Mouse (Mus musculus): ENCODE results near the gene Olfr823. TPM values are rescaled to one million over a fixed set of nuclear protein-coding genes. Genes with fewer than 3 reads are reported as not detected.

The Olfr823 gene
- total and polyA plus RNA-seq, 3 experiments: not detected

Other genes starting within 250 kb of the Olfr823 start
- gene Olfr814, start 235.5 kb downstream of the Olfr823 start, total RNA-seq (2012; rRNA removed): not detected in 2 replicates
- not detected in 2 replicates for gene Olfr814, start 235.5 kb downstream of the Olfr823 start, total RNA-seq (2014; rRNA removed)
- not detected in 2 replicates for gene Olfr814, start 235.5 kb downstream of the Olfr823 start, polyA plus RNA-seq (2012; ENCODE audit: insufficient read length, low read depth)
- gene Olfr815, start 209.5 kb downstream of the Olfr823 start, total RNA-seq (2012; rRNA removed): not detected in 2 replicates
- gene Olfr815, start 209.5 kb downstream of the Olfr823 start, total RNA-seq (2014; rRNA removed): not detected in 2 replicates
- not detected in 2 replicates for gene Olfr815, start 209.5 kb downstream of the Olfr823 start, polyA plus RNA-seq (2012; ENCODE audit: insufficient read length, low read depth)
- gene Olfr816, start 199.8 kb downstream of the Olfr823 start, total RNA-seq (2012; rRNA removed): not detected in 2 replicates
- gene Olfr816, start 199.8 kb downstream of the Olfr823 start, total RNA-seq (2014; rRNA removed): not detected in 2 replicates
- gene Olfr816, start 199.8 kb downstream of the Olfr823 start, polyA plus RNA-seq (2012; ENCODE audit: insufficient read length, low read depth): not detected in 2 replicates
- gene Olfr818, start 166.3 kb downstream of the Olfr823 start, total RNA-seq (2012; rRNA removed): not detected in 2 replicates
- gene Olfr818, start 166.3 kb downstream of the Olfr823 start, total RNA-seq (2014; rRNA removed): not detected in 2 replicates
- not detected in 2 replicates for gene Olfr818, start 166.3 kb downstream of the Olfr823 start, polyA plus RNA-seq (2012; ENCODE audit: insufficient read length, low read depth)
- gene Olfr819, start 148.1 kb downstream of the Olfr823 start, total RNA-seq (2012; rRNA removed): not detected in 2 replicates
- gene Olfr819, start 148.1 kb downstream of the Olfr823 start, total RNA-seq (2014; rRNA removed): not detected in 2 replicates
- gene Olfr819, start 148.1 kb downstream of the Olfr823 start, polyA plus RNA-seq (2012; ENCODE audit: insufficient read length, low read depth): not detected in 2 replicates
- gene Olfr247, start 139.2 kb downstream of the Olfr823 start, total RNA-seq (2012; rRNA removed): not detected in 2 replicates
- gene Olfr247, start 139.2 kb downstream of the Olfr823 start, total RNA-seq (2014; rRNA removed): not detected in 2 replicates
- gene Olfr247, start 139.2 kb downstream of the Olfr823 start, polyA plus RNA-seq (2012; ENCODE audit: insufficient read length, low read depth): not detected in 2 replicates
- gene Gm10310, start 130.3 kb downstream of the Olfr823 start, total RNA-seq (2012; rRNA removed): not detected in 2 replicates
- not detected in 2 replicates for gene Gm10310, start 130.3 kb downstream of the Olfr823 start, total RNA-seq (2014; rRNA removed)
- not detected in 2 replicates for gene Gm10310, start 130.3 kb downstream of the Olfr823 start, polyA plus RNA-seq (2012; ENCODE audit: insufficient read length, low read depth)
- not detected in 2 replicates for gene Olfr820, start 102.8 kb downstream of the Olfr823 start, total RNA-seq (2012; rRNA removed)
- not detected in 2 replicates for gene Olfr820, start 102.8 kb downstream of the Olfr823 start, total RNA-seq (2014; rRNA removed)
- not detected in 2 replicates for gene Olfr820, start 102.8 kb downstream of the Olfr823 start, polyA plus RNA-seq (2012; ENCODE audit: insufficient read length, low read depth)
- gene Olfr821, start 85.0 kb downstream of the Olfr823 start, total RNA-seq (2012; rRNA removed): not detected in 2 replicates
- gene Olfr821, start 85.0 kb downstream of the Olfr823 start, total RNA-seq (2014; rRNA removed): not detected in 2 replicates
- not detected in 2 replicates for gene Olfr821, start 85.0 kb downstream of the Olfr823 start, polyA plus RNA-seq (2012; ENCODE audit: insufficient read length, low read depth)
- gene Olfr822, start 44.2 kb downstream of the Olfr823 start, total RNA-seq (2012; rRNA removed): not detected in 2 replicates
- gene Olfr822, start 44.2 kb downstream of the Olfr823 start, total RNA-seq (2014; rRNA removed): not detected in 2 replicates
- not detected in 2 replicates for gene Olfr822, start 44.2 kb downstream of the Olfr823 start, polyA plus RNA-seq (2012; ENCODE audit: insufficient read length, low read depth)
- gene Olfr824, start 14.6 kb upstream of the Olfr823 start, total RNA-seq (2012; rRNA removed): not detected in 2 replicates
- gene Olfr824, start 14.6 kb upstream of the Olfr823 start, total RNA-seq (2014; rRNA removed): not detected in 2 replicates
- gene Olfr824, start 14.6 kb upstream of the Olfr823 start, polyA plus RNA-seq (2012; ENCODE audit: insufficient read length, low read depth): not detected in 2 replicates
- not detected in 2 replicates for gene Olfr825, start 51.4 kb upstream of the Olfr823 start, total RNA-seq (2012; rRNA removed)
- gene Olfr825, start 51.4 kb upstream of the Olfr823 start, total RNA-seq (2014; rRNA removed): not detected in 2 replicates
- not detected in 2 replicates for gene Olfr825, start 51.4 kb upstream of the Olfr823 start, polyA plus RNA-seq (2012; ENCODE audit: insufficient read length, low read depth)
- not detected in 2 replicates for gene Olfr826, start 68.8 kb upstream of the Olfr823 start, total RNA-seq (2012; rRNA removed)
- not detected in 2 replicates for gene Olfr826, start 68.8 kb upstream of the Olfr823 start, total RNA-seq (2014; rRNA removed)
- gene Olfr826, start 68.8 kb upstream of the Olfr823 start, polyA plus RNA-seq (2012; ENCODE audit: insufficient read length, low read depth): not detected in 2 replicates
- not detected in 2 replicates for gene Olfr827, start 99.0 kb upstream of the Olfr823 start, total RNA-seq (2012; rRNA removed)
- not detected in 2 replicates for gene Olfr827, start 99.0 kb upstream of the Olfr823 start, total RNA-seq (2014; rRNA removed)
- not detected in 2 replicates for gene Olfr827, start 99.0 kb upstream of the Olfr823 start, polyA plus RNA-seq (2012; ENCODE audit: insufficient read length, low read depth)
- gene Neurod4, start 164.9 kb upstream of the Olfr823 start, total RNA-seq (2012; rRNA removed): 0.13 and 0.17 TPM in 2 replicates
- 0.08 and 0.24 TPM in 2 replicates for gene Neurod4, start 164.9 kb upstream of the Olfr823 start, total RNA-seq (2014; rRNA removed)
- gene Neurod4, start 164.9 kb upstream of the Olfr823 start, polyA plus RNA-seq (2012; ENCODE audit: insufficient read length, low read depth): 0.13 TPM in 1 of 2 replicates, not detected in the other
- gene Tespa1, start 207.5 kb upstream of the Olfr823 start, total RNA-seq (2012; rRNA removed): 26.0 and 28.1 TPM in 2 replicates
- 55.1 and 68.0 TPM in 2 replicates for gene Tespa1, start 207.5 kb upstream of the Olfr823 start, total RNA-seq (2014; rRNA removed)
- 48.5 and 48.9 TPM in 2 replicates for gene Tespa1, start 207.5 kb upstream of the Olfr823 start, polyA plus RNA-seq (2012; ENCODE audit: insufficient read length, low read depth)